Mouse (Mus musculus) layer of hippocampus, adult 18-20 months (tissue): ENCODE measurements at regions not wholly inside any gene's neighbourhood (a gene's known extent, or its start where the extent isn't known, plus 50 kb on each side); places are given as distances from the start of the nearest gene placed in this dataset.

Experiments
- DNase-seq, 2 experiments: peaks; one replicate each; pipeline ENCODE4 v3.0.0; 2022; ENCODE audit warnings: low spot score in 2 of 2

DNA sequence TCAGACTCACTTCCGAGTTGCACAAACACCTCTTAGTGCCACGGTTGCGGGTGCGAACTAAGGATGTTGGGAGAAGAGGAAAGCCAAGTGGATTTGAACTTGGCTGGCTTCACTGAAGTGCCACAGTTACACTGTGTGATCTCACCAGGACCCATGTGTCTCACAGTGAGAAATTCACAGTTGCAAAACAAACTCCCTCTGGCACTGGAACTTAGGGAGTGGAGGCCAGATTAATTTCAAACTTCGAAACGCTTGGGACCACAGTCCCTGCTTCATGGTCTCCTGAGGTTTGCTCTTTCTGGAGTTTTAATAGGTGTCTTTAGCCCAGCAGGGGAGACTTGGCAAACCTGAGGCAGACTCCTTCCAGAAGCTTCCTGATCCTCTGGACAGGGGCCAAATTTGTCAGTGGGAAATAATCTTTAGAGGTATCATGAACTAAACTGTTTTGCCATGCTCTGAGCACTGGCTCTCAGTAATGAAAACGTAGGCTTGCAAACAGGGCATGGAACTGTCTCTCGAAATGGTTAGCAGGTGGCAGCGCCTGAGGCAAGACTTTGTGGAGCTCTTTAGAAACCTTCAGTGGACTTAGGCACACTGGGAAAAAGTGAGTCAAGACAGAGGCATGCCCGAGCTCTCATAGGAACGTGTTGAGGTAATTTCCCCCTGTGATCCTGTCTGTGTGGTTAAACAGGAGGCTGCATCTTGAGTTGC, 121.2 kb upstream of the Gm5148 start:
- DNase-seq: no peak

DNA sequence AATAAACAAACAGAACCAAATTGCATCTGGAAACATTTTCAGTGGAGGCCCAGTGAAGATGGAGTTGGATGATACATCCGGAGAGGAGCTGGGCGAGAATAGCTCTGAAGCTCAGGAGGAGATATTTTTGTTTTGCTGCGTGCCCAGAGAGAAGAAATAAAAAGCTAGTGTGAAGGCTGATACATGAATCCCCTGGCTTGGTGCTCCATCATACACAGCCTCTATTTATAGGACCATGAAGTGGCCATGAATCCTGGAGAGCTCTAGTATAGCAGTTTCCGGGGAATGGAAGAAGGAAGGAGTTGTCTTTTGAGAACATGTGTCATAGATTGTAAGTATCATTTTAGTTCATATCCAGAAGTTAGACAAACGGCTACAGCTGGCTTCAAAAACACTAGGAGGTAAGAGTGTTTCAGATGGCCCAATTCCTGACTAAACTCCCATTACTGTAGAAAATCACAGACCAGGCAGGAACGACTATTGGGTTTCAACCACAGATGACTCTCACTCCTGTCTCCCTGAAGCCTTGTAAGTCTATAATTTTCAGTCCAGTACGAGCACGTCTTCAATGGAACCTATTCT, 120.5 kb upstream of the Gm5148 start:
- DNase-seq: no peak

DNA sequence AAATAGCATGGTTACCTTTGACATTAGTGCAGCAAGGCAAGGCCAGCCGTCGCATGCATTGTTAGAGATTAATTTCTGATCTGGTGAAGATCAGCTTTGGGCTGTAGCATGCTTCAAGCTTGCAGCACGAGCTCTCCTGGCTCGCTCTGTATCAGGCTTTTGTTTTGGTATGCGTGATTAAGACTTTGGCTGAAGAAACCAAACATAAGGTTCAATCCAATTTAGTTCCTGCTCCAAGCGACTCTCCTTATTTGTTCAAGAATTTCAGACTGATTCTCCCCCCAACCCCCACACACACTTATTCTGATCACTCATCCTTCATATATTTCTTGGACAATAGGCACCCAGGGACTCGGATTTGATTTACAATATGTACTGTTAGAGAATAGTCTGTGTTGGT, 118.0 kb upstream of the Gm5148 start:
- DNase-seq: no peak

DNA sequence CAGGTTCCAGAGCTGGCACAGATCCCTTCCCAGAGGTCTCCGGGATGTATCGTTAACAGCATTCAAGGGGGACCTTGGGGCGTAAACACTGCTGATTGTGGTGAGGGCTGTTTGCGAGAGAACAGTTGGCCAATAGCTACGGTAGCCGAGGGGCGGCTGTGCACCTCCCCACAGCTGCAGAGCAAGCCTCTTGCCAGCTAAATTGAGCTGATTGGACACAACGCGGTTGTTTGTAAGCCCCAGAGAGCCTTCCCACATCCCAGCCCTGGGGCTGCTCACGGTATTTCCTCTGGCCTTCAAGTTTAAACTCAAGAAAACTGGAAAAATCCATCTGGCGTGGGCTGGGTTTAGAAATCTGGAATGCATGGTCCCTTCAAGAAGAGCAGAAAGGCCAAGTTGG, 114.6 kb upstream of the Gm5148 start:
- no peak for DNase-seq

DNA sequence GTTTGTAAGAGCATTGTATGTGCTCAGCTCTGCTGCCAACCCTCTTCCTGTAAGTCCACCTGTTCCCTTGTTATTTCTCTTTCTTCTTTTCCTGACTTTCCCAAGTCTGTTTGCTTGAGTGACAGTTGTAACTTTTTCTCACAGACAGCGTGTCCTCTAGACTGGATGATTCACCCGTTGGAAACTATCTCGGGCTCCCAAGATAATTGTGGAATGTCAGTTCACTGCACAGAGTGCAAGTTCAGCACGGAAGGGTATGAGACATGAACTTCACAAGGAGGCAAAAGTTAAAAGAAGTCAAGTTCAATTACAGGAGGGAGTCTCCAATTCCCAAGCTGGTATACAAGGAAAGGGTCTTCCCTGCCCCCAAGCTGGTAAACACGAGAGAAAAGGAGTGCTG, 112.5 kb upstream of the Gm5148 start:
- no peak for DNase-seq

DNA sequence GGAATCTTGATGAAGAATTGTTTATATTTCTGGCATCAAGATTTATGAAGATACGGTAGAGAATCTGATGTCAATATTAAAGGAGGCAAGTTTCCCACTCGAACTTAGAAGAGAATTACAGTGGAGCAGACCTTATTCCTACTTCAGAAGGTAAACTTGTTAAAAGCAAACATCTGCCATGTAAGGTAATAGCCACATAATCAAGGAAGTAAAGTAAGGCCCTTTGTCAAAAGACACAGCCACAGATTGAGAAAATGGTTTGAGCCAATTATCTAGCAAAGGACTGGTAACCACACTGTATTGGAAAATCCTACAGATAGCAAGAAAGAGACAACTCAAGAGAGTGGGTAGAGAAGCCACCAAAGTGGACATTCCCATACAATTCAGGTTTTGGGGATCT, 111.4 kb upstream of the Gm5148 start:
- DNase-seq: no peak

DNA sequence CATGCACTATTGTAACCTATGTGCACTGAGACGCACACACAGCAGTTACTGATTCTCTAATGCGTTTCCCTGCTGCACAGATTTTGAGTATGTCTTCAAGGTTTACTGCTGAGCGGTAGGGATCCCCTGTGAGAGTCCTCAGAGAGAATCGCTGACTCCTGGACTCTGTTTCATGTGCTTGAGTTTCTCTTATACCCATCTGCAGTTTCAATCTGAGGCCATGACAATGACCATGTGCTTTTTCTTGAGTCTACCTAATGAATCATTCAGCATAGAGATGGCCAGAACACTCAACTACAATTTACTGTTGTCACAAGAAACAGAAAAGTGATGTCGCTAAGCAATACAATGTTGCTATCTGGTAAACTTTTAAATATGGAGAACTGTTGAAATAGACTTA, 110.8 kb upstream of the Gm5148 start:
- DNase-seq: no peak

DNA sequence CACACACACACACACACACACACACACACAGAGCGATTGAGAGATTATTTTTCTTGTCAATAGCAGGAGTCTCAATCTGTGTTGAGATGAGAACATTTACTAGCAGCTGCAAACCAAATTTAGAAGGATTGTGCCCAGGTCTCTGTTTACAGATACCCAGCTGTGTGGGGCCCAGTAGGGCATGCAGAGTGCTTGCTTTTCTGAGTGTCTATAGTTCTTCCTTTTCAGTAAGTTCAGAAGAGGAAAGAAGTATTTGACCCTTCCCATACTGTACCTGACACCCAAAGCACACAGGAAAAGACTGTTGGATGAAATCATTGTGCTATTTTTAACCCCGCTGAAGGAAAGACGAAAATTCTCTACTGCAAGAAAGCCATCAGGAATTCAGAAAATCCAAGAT, 110.3 kb upstream of the Gm5148 start:
- DNase-seq: no peak

DNA sequence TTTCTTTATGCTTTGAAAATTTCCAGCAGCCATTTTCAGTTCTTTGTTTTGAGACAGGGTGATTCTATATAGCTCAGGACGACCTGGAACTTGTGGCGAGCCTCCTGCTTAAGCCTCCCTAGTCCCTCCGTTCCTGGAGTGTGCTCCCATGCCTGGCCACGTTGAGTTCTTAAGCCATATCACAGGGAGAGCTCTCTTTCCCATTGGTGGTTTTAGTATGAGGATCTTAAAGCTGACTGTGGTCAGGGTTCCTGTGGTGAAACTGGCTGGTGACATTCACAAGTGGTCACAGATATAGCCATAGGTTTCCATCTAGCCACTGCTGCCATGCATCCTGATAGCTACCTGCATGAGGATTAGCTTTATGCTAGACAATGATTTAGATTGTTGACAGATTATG, 109.1 kb upstream of the Gm5148 start:
- no peak for DNase-seq

DNA sequence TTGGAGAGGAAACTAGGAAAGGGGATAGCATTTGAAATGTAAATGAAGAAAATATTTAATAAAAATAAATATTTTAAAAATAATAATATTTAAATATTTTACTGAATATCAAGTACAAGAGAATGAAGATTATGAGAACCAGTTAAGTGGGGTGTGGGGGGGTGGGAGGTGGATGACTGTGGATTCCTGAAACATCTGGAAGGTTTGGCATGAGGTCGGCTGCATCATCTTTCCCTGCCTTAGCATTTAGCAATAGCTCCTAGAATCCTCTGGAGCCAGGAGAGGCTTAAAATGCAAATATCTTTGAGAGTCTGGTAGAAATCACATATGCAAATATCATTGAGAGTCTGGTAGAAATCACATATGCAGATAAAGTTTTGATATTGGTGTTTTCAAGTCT, 103.3 kb upstream of the Gm5148 start:
- DNase-seq: no peak

DNA sequence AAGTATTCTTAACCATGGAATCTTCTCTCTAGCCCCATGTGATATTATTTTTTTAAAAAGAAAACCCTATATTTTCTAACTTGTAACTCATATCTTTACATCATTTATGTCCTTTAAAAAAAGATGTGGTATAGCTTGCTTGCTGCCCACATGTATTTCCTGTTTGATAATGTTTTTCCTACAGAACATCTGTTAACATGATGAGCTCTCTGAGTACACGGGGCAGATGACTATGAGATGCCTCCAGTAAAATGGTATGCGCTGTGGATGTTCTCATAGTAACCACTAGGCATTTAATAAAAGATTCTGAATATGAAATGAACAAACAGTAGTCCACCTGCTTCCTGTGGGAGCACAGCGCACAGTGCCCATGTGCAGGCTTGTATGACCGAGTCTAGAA, 101.3 kb upstream of the Gm5148 start:
- DNase-seq: no peak

DNA sequence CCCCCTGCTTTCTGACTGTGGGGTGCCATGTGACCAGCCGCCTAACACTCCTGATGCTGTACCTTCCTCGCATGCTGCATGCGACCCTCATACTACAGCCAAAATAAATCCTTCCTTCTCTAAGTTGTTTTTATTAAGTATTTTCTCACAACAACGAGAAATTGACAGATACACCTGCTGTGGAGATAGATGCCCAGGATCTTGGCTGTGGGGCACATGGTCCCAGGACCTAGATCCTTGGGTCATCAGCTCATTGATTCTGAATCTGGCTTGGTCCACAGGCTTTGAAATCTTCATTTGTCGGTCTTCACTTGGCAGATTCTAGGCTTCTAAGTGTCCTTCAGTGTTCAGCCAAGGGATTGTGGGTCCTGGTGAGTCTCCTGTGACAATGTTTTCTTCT, 100.4 kb upstream of the Gm5148 start:
- no peak for DNase-seq

DNA sequence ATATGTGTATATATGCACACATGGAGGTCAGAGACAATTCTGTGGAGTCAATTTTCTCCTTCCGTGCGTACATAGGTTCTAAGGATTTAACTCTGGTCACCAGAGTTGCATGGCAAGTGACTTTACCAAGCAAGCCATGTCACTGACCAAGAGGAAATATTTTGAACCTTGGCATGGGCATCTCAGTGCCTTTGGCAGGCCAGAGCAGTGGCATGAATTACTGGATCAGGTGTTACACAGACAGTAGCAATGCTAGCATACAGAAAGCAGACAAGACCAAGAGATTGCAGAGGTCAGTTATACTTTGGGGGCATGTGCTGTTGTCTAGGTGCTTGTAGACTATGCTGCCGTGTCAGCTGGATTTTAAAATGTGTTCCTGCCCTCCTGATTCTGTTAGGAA, 95.2 kb upstream of the Gm5148 start:
- no peak for DNase-seq

DNA sequence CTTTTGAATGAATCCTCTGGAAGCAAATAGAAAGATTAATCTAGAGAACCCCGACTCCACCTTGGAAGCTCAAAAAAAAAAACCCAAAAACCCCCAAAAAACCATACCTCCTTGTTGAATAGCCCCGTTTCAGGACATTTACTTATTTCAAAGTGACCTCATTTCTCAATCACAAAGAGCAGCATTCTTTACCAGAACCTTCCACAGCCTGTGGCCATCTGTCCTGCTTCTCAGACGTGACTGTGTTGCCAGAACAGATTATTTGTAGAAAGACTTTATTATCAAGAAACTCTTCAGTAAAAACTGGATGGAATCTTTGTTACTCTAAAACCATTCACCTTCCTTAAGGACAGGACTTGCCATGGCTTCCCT, 93.1 kb upstream of the Gm5148 start:
- DNase-seq: peak in 1 of 2 experiments; percentile 30

DNA sequence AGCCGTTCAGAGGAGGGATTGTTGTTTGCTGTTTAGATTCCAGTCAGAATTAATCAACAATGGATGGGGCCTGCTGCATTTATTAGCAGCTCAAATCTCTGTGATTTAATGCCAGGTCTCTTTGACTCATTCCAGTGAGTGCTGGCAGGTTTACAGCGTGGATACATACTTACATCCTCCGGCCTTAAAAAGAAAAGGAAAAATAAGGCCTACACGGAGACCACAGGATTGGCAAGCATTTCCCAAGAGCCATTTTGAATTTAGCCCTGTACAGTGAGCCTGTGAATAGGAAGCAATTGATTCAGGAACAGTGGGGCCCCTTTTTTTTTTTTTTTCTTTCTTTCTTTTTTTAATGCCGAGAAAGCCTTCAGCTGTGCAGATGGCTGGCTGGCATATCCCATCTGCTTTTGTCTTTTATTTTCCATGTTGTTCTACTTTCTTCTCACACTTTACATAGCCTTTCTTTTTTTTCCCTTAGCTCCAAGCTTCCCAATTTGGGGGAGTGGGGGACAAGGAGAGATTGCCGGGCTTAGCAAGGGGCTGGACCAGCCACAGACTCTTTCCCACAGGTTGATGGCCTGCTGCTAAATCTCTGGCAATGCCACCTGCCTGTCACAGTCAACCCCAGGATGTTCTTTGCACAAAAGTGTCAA, 92.6 kb upstream of the Gm5148 start:
- DNase-seq: peak; percentile 42 to 80

DNA sequence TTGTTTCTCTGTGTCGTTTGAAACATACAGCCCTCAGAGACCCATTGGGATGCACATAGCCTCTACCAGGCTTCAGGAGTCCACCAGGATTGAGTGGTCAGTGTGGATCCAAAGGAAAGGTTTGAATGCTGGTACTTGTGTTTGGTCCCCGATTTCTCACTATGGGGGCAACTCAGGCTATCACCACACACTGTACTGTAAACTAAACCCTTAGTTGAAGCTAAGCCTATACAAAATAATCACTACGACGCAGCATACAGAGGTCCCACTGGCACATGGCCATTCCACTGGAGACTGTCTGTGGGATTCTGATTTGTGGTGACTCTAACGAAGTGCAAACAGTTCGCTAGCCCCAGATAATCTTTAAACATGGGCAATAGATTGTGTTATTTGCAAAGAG, 91.5 kb upstream of the Gm5148 start:
- DNase-seq: no peak

DNA sequence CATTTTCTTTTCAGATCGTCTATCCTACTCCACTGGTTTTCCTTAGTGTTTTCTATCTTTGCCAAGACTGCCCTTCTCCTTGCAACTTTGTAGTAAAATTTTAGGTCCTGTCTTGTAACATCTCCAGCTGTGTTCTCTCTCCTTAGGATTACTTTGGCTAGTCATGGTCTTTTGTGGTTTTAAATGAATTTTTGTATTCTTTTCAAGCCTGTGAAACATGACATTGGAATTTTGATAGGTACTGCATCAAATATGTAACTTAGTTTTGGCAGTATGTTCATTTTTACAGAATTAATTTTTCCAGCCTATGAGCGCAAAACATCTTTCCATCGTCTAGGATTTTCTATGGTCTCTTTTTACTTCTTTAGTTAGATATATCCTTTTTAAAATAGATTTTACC, 88.6 kb upstream of the Gm5148 start:
- no peak for DNase-seq

DNA sequence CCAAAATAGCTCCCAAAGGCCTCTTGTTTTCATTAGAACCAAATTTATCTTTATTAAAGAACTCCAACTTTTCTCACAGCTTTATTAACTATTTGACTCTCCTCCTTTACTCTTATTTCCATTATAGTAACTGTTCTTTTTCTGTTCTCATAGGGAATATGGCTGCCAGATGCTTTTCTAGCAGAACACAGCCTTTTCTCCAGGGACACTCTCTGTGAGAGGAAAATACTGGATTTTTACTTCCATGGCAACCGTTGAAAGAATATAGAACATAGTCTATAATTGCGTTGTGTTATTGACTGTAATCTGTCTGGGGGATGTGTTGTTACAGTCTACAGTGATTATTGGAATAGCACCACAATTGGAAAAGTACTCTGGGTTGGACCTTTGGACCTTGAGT, 87.1 kb upstream of the Gm5148 start:
- no peak for DNase-seq

DNA sequence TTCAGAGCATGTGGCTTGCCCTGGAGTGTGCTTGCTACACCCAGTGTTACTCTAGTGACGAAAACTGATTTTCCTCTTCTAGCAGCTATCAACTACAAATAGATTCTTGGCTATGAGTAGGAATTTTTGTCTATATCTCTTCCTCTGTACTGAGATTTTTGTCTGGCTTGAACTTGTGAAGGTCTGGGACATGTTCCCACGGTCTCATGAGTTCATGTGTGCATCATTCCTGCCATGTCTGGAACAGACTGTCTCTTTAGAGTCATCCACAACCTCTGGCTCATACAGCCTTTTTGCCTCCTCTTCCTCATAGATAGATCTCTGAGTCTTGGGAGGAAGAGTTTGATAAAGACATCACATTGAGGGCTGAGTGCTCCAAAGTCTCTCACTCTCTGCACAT, 86.5 kb upstream of the Gm5148 start:
- DNase-seq: no peak

DNA sequence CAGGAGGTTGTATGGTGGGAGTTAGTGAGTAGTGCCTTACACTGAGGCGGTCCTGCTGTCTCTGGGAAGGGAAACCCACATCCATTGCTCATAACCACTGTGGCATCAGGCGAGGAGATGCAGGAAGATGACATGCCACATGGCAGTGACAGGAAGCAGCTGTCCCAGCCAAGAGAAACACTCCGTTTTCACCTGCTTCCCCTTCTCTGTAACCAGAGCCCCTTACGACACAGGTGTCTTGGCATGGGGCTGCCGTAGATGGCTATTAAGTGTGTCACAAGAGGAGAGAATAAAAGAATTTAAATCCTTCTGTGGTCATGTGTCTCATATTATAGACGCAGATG, 81.5 kb upstream of the Gm5148 start:
- DNase-seq: no peak

DNA sequence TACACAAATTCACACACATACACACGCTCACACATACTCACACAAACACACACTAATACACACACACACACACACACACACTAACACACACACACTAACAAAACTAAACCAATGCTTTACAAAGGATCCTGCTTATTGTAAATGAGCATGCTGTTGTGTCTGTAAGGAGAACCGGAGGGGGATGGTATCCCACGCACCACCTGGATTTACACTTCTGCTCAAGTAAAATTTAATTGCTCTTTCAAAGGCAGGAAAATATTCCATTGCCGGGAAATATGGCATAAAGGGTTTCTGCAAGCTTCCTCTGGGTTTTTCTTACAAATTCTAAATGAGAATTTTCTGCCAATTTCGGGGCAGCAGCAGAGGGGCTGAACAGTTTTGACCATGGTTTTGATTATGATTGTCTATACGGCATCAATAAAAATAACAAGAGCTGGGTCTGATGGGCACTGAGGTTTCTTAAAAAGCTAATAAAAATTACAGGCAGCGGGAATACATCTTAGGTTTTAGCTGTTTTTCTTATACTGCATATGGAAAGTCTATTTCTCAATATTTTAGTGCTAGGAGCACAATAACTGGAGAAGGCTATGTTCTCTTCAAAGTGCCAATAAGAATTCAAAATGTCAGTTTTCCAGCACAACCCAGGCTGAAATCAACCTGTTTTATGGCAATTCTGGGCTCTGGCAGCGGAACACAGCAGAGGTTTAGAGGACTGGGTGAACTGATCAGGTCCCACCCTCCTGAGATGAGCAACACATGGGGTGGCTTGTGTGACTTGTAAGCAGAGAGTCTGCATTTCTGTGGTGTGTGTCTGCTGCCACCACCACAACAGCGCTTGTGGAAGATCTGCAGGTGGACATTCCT, 80.9 kb upstream of the Gm5148 start:
- DNase-seq: peak; percentile 51 to 88

DNA sequence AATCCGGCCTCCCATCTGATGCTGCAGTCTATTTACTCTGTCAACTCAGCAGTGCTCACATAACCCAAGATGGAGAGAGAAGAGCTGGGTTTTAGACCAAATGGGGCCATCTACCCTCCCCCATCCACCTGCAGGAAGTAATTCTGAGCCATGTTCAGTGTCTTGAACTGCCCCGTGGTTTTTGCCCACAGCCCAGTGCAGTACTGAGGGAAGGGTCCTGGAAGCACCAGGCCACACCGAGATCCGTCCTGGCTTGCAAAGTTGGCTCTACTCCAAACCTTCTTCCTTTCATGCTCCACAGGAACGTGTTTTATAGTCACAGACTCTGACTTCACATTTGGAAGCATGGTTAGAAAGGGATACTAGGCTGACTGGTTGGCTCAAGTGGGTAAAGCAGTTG, 80.0 kb upstream of the Gm5148 start:
- DNase-seq: no peak
